31 mouse cellular contexts compared by ENCODE assay signal in the genomic region with DNA sequence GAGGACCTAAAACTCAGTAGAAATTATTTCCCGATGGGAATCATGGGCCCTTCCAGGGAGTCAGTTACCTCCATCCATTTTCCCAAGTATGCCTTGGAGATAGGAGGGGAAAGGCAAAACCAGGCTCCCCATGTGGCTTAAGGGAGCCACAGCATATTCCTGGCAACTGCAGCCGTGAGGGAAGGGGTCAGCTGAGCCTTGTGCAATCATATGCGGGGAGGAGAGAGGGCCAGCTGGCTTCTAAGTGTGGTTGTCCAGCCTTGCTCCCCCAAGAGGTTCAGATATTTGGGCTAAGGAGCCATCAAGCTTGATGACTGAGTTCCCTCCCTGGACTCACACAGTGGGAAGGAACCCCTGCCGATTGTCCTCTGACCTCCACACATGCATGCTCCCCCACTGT. TPM values are rescaled to one million over a fixed set of nuclear protein-coding genes. Genes with fewer than 3 reads are reported as not detected.
DNase-seq lines count a peak whose midpoint lies in the region.
"Had no signal": no experiment of that assay in that cellular context is flagged by ENCODE, and none has a peak within 500 bp of the region (broad histone marks: within the 10 kb centered on the region; RNA-seq: fewer than 3 reads in every experiment).

No protein-coding gene starts in this region.

- no peaks in the 10 kb centered on the region for H3K9me3 ChIP-seq in hindbrain, embryonic 10.5 days
- H3K9me3 ChIP-seq: forebrain, embryonic 10.5 days; forebrain, embryonic 13.5 days had no signal

- H3K36me3 ChIP-seq in hindbrain, embryonic 10.5 days: no peaks in the 10 kb centered on the region
- H3K36me3 ChIP-seq: forebrain, embryonic 10.5 days had no signal

- H3K27ac ChIP-seq in brown adipose tissue, adult 24 weeks (replicated peaks; ENCODE audit: low read depth, low read length): peak overlapping the region; percentile 60
- H3K27ac ChIP-seq in hindbrain, embryonic 10.5 days: no peak overlapping the region
- H3K27ac ChIP-seq: forebrain, embryonic 10.5 days; forebrain, embryonic 13.5 days; hindbrain, embryonic 14.5 days; hindbrain, postnatal 0 days had no signal

- DNase-seq in adrenal gland, postnatal 14 days: peak; percentile 57
- no peak for DNase-seq in adrenal gland, postnatal 4 days (ENCODE audit: low spot score in 2 of 2)
- peak; percentile 11 for DNase-seq in lung, postnatal 10 days
- DNase-seq in lung, postnatal 14 days: no peak
- peak; percentile 97 for DNase-seq in adipocyte (ENCODE audit: low spot score)
- no peak for DNase-seq in hindbrain, embryonic 10.5 days (ENCODE audit: low spot score)
- DNase-seq in c-Kit-positive CD71-positive TER-119-positive erythroid progenitor cells, embryonic 14.5 days (ENCODE audit: low spot score): no peak
- DNase-seq: cerebellum, adult 18-20 months; cerebellum, adult 9-10 months; gastrocnemius, postnatal 10 days; gastrocnemius, postnatal 36 days; kidney, adult 11 months had no signal

- peaks cover 6% of the 10 kb centered on the region for H3K27me3 ChIP-seq in hindbrain, embryonic 10.5 days (ENCODE audit: insufficient read depth, poor library complexity, severe bottlenecking)

- H3K4me3 ChIP-seq in brown adipose tissue, adult 24 weeks (ENCODE audit: insufficient read depth, low read depth, low read length): no peak overlapping the region
- no peak overlapping the region for H3K4me3 ChIP-seq in hindbrain, embryonic 10.5 days
- H3K4me3 ChIP-seq: forebrain, embryonic 10.5 days; forebrain, embryonic 13.5 days had no signal

- WGBS in hindbrain, embryonic 10.5 days: 81% methylated on average over 4 of the region's 4 CpGs

- H3K4me1 ChIP-seq in brown adipose tissue, adult 24 weeks (ENCODE audit: control insufficient read depth, insufficient read depth, insufficient read length, low read length): peaks cover 26% of the 10 kb centered on the region
- peaks cover 9% of the 10 kb centered on the region for H3K4me1 ChIP-seq in hindbrain, embryonic 10.5 days (replicated peaks)

RNA-seq across cellular contexts. Expression of a gene that starts 5.4 kb away (rescaled TPM):
- 15.7 and 20.8 TPM in 2 replicates for total RNA-seq in adrenal gland, postnatal 14 days (2021)
- 10 to 100 TPM; 10.4 to 12.3 TPM for total RNA-seq in adrenal gland, postnatal 4 days (2021)
- 78.7 and 93.6 TPM in 2 replicates for polyA plus RNA-seq in brown adipose tissue, adult 24 weeks (2012; ENCODE audit: insufficient read depth, insufficient read length, missing spikeins)
- polyA plus RNA-seq in hindbrain, embryonic 10.5 days (2016; fragmentation: Nextera tagmentation; extraction: Ambion mirVana): not detected in 2 replicates
- total RNA-seq: granulocyte monocyte progenitor cell, adult 5-6 weeks; MEL had no signal
- polyA plus RNA-seq: activated CD4-positive, CD25-positive, alpha-beta regulatory T cell, adult 4 months; C2C12; CD4-positive, CD25-positive, alpha-beta regulatory T cell, adult 4 months; heart, embryonic 11.5 days; inflammation-experienced regulatory T-cells, adult 6 months had no signal

RNA-seq across cellular contexts. Expression of a gene that starts 10.8 kb away (rescaled TPM):
- 0.67 TPM in 1 of 2 replicates, not detected in the other for total RNA-seq in adrenal gland, postnatal 14 days (2021)
- not detected for total RNA-seq in adrenal gland, postnatal 4 days (2021)
- 2.6 TPM in 1 of 2 replicates, not detected in the other for polyA plus RNA-seq in brown adipose tissue, adult 24 weeks (2012; ENCODE audit: insufficient read depth, insufficient read length, missing spikeins)
- polyA plus RNA-seq in hindbrain, embryonic 10.5 days (2016; fragmentation: Nextera tagmentation; extraction: Ambion mirVana): not detected in 2 replicates
- total RNA-seq: gastrocnemius, adult 18-20 months; gastrocnemius, postnatal 10 days; gastrocnemius, postnatal 36 days; granulocyte monocyte progenitor cell, adult 5-6 weeks; heart, adult 8-10 months; hindbrain, postnatal 0 days; MEL had no signal
- polyA plus RNA-seq: activated CD4-positive, CD25-positive, alpha-beta regulatory T cell, adult 4 months; C2C12; CD4-positive, CD25-positive, alpha-beta regulatory T cell, adult 4 months; embryonic facial prominence, embryonic 11.5 days; forebrain, embryonic 10.5 days; forebrain, embryonic 13.5 days; forebrain, embryonic 16.5 days; heart, embryonic 11.5 days; heart, embryonic 14.5 days; heart, postnatal 0 days; hindbrain, embryonic 11.5 days; hindbrain, embryonic 14.5 days; inflammation-experienced regulatory T-cells, adult 6 months had no signal

RNA-seq across cellular contexts. Expression of a gene that starts 44.3 kb away (rescaled TPM):
- total RNA-seq in adrenal gland, postnatal 14 days (2021): 72.9 and 79.7 TPM in 2 replicates
- total RNA-seq in adrenal gland, postnatal 4 days (2021): 10 to 100 TPM; 33.0 to 41.5 TPM
- polyA plus RNA-seq in brown adipose tissue, adult 24 weeks (2012; ENCODE audit: insufficient read depth, insufficient read length, missing spikeins): 368 and 573 TPM in 2 replicates
- polyA plus RNA-seq in hindbrain, embryonic 10.5 days (2016; fragmentation: Nextera tagmentation; extraction: Ambion mirVana): 4.6 and 4.7 TPM in 2 replicates

Comparison
In these comparisons a context has a peak if more than half of its experiments do, and no peak if none do; other contexts are left out.
1. DNase-seq: peak in adrenal gland, postnatal 14 days (single experiment), lung, postnatal 10 days (single experiment) and adipocyte (single experiment); none in adrenal gland, postnatal 4 days (0 of 2), lung, postnatal 14 days (single experiment), hindbrain, embryonic 10.5 days (single experiment) and c-Kit-positive CD71-positive TER-119-positive erythroid progenitor cells, embryonic 14.5 days (single experiment).